Mouse (Mus musculus) lung, embryonic 15.5 days (tissue): ENCODE results near the gene Nat8. TPM values are rescaled to one million over a fixed set of nuclear protein-coding genes. Genes with fewer than 3 reads are reported as not detected.
"Not testable (repeated sequence)": the region's sequence is repeated elsewhere in the genome, so short reads cannot be mapped to it uniquely, and the experiment has no call there.

Experiments used
- ATAC-seq: fragments of 200-750 bp; cut with Nextera tagmentation; 2 replicates; pipeline ENCODE4 v1.8.0; 2017; ENCODE audit warnings: moderate number of reproducible peaks, borderline replicate concordance; ENCODE audit not compliant: low FRiP score, low TSS enrichment; ENCODE audit errors: extremely low read depth
- H3K27ac ChIP-seq: fragments of 300-500 bp; sonication (generic); 2 replicates; pipeline ENCODE4 v1.5.1; 2015; ENCODE audit warnings: moderate library complexity, mild to moderate bottlenecking, inconsistent platforms
- H3K27me3 ChIP-seq: fragments of 300-500 bp; sonication (generic); 2 replicates; pipeline ENCODE4 v1.6.1; 2015; ENCODE audit warnings: inconsistent platforms
- H3K36me3 ChIP-seq: fragments of 300-500 bp; sonication (generic); 2 replicates; pipeline ENCODE4 v1.6.1; 2015; ENCODE audit warnings: inconsistent platforms
- H3K4me1 ChIP-seq: fragments of 300-500 bp; sonication (generic); 2 replicates; pipeline ENCODE4 v1.6.1; 2015; ENCODE audit warnings: inconsistent platforms
- H3K4me2 ChIP-seq: fragments of 300-500 bp; sonication (generic); 2 replicates; pipeline ENCODE4 v1.6.1; 2015; ENCODE audit warnings: inconsistent platforms, mild to moderate bottlenecking, moderate library complexity
- H3K4me3 ChIP-seq: fragments of 300-500 bp; sonication (generic); 2 replicates; pipeline ENCODE4 v1.5.1; 2015; ENCODE audit warnings: mild to moderate bottlenecking, inconsistent platforms
- H3K9ac ChIP-seq: fragments of 300-500 bp; sonication (generic); 2 replicates; pipeline ENCODE4 v1.6.1; 2015; ENCODE audit warnings: inconsistent platforms
- H3K9me3 ChIP-seq: fragments of 300-500 bp; sonication (generic); 2 replicates; pipeline ENCODE4 v1.6.1; 2016; ENCODE audit warnings: inconsistent platforms
- WGBS: fragments of 180-500 bp; shearing (Covaris S2); methylation state at CpG from one replicate; pipeline ENCODE4 v1.1.7; 2015; 5-methylcytosine and 5-hydroxymethylcytosine counted together
- polyA plus RNA-seq: library from polyadenylated mRNA; unstranded; fragments of >200 nt; fragmentation: Nextera tagmentation; extraction: Ambion mirVana; gene quantifications from 2 replicates; pipeline ENCODE4 v1.2.1, GENCODE M21; 2015

The Nat8 gene
- not detected in 2 replicates for polyA plus RNA-seq

GRCm38 (mm10) chr6:85831796-85832321 is at the start of gene Nat8:
Gene Nat8 (minus strand): TSS chr6:85832082.
- Histone ChIP-seq H3K4me3 (no peak within 1 kb of the TSS), H3K9ac (no peak within 1 kb of the TSS), H3K4me2 (no peak within 1 kb of the TSS), H3K9me3 (no peaks in the 10 kb centered on the region), H3K36me3 (no peaks in the 10 kb centered on the region), H3K27ac (no peak within 1 kb of the TSS), H3K4me1 (no peaks in the 10 kb centered on the region), H3K27me3 (no peaks in the 10 kb centered on the region)
- WGBS = 63% methylated on average over 7 of the region's 7 CpGs
- no peak for ATAC-seq

DNA sequence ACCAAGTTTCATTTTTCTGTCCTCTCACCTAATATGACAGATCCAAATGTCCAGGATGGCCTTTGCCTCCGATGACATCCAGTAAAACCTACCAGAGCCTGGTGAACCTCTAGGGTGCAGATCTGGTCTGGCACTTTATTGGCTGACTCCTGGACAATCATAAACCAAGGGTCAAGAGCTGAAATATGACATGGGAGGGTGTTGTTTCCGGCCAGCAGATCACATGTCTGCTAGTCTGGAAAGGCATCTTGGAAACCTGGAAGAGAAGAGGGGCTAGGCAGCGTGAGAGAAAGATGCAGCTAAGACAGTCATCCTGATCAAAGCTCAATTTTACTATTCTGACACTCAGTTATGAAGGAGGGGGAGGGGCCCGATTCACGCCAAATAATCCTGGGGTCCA is 37.1 kb upstream of the Nat8 start, which contains the start of gene Nat8f2:
TSS of gene Nat8f2 (minus strand) at position 153 of the 400 bp plus-strand sequence.
- 63% methylated on average over 5 of the region's 5 CpGs for WGBS
- not testable (repeated sequence) for H3K4me2 ChIP-seq, H3K4me1 ChIP-seq, ATAC-seq, H3K9ac ChIP-seq, H3K9me3 ChIP-seq, H3K36me3 ChIP-seq, H3K4me3 ChIP-seq, H3K27me3 ChIP-seq, H3K27ac ChIP-seq

DNA sequence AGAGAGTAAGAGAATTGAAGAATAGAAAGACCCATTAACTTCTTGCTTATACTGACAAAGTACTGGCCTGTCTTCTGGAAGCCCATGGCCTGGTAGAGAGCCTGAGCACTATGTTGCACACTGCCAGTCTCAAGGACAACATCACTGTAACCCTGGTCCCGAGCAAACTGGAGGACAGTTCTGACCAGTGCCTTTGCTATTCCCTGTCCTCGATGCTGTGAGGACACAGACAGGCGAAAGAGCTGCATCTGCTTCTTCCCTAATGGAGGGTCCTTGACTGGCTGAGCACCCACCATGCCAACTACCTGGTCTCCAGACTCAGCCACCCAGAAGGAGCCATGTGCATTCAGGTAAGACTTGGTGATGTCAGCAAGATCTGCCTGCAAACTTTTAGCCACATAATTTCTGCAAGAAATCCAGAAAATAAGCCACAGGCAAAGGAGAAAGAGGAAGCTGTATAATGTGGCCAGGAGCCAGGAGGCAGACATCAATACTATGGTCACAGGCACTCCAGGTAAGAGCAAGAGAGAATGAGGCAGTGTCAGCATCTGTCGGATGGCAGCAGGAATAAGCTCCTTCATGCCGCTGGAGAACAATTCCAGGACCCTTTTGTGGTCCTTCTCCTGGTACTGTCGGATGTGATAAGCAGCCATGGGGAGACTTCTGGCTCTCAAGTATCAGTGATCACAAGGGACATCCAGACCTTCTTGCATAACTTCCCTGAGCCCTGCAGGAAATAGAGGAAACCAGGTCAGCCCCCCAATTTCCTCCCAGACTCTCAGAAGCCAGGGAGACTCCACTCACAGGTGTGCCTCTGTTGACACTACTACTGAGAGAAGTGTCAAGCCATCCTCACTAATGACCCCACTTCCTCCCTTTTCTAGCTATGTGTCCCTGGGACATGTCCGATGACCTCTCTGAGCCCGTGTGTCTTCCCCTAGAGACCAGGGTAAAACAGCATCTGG is 36.1 kb upstream of the Nat8 start:
- 72% methylated on average over 8 of the region's 8 CpGs for WGBS
- Histone ChIP-seq H3K9me3 (no peaks in the 10 kb centered on the region), H3K4me1 (no peaks in the 10 kb centered on the region), H3K9ac (no peak overlapping the region), H3K4me2 (no peak overlapping the region), H3K27me3 (no peaks in the 10 kb centered on the region), H3K27ac (no peak overlapping the region), H3K4me3 (no peak overlapping the region), H3K36me3 (no peaks in the 10 kb centered on the region)
- no peak for ATAC-seq

DNA sequence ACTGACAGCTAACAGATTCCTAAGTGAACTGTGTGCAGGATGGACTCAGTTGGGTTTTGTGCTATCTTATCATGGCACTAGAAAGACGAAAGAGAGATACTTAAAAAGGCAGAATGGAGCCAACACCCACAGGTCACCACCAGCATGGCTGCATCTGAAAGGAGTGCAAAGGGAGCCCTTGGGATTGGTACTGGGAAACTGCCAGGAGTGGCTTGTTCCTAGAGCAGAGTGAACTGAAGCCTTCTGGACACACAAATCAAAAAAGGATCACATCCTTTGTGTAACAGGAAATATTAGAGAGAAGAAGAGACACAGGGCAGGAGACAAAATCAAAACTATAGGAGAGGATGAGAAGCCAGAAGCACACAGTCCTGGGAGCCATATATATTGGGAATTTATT is 35.1 kb upstream of the Nat8 start:
- ATAC-seq, H3K4me1 ChIP-seq, H3K9me3 ChIP-seq, H3K9ac ChIP-seq, H3K4me2 ChIP-seq, H3K27me3 ChIP-seq, H3K27ac ChIP-seq, H3K36me3 ChIP-seq, H3K4me3 ChIP-seq: not testable (repeated sequence)
- WGBS = 53% methylated on average over 1 of the region's 1 CpGs

DNA sequence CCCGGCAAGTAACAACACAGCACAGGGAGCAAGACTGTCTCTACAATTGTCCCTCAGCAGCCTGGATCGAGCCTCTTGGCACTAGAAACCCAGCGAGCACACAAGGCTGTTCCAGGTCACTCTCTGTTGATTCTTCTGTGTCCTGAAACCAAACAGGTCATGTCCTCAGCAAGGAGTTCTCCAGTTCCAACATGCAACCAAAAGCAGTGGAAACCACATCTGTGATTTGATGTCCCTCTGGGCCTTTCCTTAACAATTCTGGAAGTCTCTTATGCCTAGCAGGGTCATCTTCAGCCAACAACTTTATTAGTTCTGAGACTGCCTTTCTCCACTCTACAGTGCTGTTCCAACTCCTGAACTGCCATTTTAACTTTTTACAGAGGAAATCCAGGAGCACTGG is 34.3 kb upstream of the Nat8 start:
- not testable (repeated sequence) for H3K36me3 ChIP-seq, H3K4me1 ChIP-seq, H3K9me3 ChIP-seq, H3K9ac ChIP-seq, H3K27ac ChIP-seq, ATAC-seq, H3K27me3 ChIP-seq, H3K4me3 ChIP-seq, H3K4me2 ChIP-seq
- 85% methylated on average over 3 of the region's 3 CpGs for WGBS

DNA sequence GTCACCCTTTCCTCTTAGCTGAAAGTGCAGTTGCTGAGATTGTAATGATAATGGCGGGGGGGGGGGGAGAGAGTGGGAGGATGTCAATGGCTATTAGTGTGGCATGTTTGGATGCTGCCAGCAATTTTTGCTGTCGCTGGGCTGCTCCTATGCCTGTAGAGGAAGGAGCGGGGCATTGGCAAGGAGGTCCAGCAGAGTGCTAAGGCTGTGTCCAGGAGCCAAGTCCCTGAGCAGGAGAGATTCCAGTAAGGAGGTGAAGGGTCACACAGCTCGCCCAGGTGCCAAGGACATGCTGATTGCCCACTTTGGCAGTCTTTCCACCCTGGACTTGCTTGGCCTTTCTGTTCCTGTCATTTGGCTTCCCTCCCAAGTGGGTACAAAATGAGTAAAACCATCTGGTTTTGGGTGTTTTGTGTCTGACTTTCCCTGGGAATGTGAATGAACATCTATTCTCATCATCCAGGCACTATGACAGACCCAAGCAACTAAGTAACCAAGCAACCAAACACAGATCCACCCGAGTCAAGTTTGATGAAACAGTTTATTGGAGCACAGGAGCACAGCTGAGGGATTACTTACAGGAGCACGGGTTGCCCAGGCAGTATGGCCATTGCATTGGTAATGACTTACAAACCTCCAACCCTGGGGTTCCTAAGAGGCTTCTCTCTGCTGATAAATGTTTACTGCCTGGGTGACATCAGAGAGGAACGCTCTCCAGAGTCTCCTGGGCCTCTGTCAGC is 33.2 kb upstream of the Nat8 start:
- not testable (repeated sequence) for H3K27me3 ChIP-seq, H3K9ac ChIP-seq, H3K36me3 ChIP-seq, ATAC-seq, H3K4me2 ChIP-seq, H3K27ac ChIP-seq, H3K9me3 ChIP-seq, H3K4me1 ChIP-seq, H3K4me3 ChIP-seq
- WGBS = 53% methylated on average over 5 of the region's 7 CpGs

DNA sequence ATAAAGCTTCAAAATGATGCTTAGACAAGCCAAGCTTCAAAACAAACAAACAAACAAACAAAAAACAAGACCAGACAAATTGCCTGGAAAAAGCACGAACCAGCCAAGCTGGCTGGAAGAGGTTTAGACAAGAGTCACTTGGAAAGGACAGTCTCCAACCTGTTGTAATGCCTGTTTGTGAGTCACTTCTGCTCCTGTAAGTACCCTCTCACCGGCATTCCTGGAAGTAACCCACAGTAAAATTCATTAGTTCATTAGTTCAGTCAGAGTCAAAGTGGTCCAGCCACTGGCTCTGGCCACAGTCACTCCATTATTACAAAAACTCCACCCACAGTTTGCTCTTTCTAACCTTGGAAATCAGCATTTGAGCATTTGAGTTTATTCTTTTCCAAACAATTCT is 32.0 kb upstream of the Nat8 start:
- ATAC-seq = no peak
- H3K4me2 ChIP-seq = no peak overlapping the region
- H3K4me1 ChIP-seq = no peaks in the 10 kb centered on the region
- no peak overlapping the region for H3K27ac ChIP-seq
- no peak overlapping the region for H3K9ac ChIP-seq
- no peak overlapping the region for H3K4me3 ChIP-seq
- H3K36me3 ChIP-seq = no peaks in the 10 kb centered on the region
- no peaks in the 10 kb centered on the region for H3K27me3 ChIP-seq
- H3K9me3 ChIP-seq = no peaks in the 10 kb centered on the region
- 76% methylated on average over 2 of the region's 2 CpGs for WGBS

DNA sequence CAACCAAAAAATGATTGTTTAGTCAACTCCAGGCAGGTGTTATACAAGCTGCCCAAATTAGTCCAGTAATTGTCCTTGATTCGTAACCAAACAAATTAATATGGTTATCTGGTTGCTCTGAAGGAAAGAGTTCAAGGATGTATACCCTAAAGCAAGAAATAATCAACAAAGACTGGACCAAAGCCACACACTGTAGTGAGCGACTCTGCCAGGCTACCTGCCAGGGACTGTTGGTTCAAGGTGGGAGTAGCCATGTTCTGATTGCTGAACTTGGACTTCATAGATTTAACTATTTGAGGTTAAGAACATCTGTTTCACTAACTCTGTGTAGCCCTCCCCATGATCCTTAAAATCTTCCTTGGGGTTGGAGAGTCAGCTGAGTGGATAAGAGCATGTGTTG is 31.3 kb upstream of the Nat8 start:
- 75% methylated on average over 2 of the region's 2 CpGs for WGBS
- H3K4me1 ChIP-seq = no peaks in the 10 kb centered on the region
- no peaks in the 10 kb centered on the region for H3K9me3 ChIP-seq
- no peak overlapping the region for H3K4me3 ChIP-seq
- H3K27ac ChIP-seq = no peak overlapping the region
- H3K27me3 ChIP-seq = no peaks in the 10 kb centered on the region
- H3K36me3 ChIP-seq = no peaks in the 10 kb centered on the region
- H3K9ac ChIP-seq = no peak overlapping the region
- ATAC-seq = no peak
- no peak overlapping the region for H3K4me2 ChIP-seq

DNA sequence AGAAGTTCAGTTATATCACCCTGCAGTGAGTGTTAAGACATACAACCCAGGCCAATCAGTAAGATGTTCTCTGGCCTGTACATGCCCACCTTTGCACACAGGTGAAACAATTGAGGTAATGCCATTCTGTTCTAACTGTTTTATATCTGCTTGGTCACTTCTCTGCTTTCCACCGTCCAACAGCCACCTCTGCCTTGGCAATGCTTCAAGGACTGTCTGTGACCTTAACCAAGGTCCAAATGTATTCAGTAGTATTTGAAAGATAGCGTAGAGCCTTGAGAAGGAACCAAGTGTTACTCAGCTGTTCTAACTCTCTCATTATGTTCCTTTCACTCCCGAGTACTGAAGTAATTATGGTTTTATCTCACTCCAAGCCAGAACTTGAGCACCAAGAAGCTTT is 30.7 kb upstream of the Nat8 start:
- 65% methylated on average over 3 of the region's 3 CpGs for WGBS

DNA sequence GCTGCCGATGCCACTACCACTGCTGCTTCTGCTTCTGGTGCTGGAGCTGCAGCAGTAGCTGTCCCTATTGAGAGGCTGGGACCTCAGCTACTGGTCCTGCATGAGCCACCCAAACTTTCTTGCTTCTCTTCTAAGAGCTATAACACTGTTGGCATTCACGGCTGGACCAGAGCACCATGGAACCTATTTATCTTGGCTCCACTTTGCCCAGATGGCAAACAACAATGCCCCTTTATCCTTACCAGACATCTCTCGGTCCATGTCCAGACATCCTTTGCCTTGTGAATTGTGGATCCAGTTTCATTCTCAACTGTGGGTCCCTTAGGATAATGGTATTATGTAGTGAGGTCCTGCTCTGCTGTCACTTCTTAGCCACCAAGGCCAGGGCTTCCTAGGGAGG is 29.4 kb upstream of the Nat8 start:
- no peak for ATAC-seq
- H3K9me3 ChIP-seq = no peaks in the 10 kb centered on the region
- H3K9ac ChIP-seq = no peak overlapping the region
- no peaks in the 10 kb centered on the region for H3K36me3 ChIP-seq
- 91% methylated on average over 3 of the region's 3 CpGs for WGBS
- no peak overlapping the region for H3K27ac ChIP-seq
- H3K4me2 ChIP-seq = no peak overlapping the region
- H3K27me3 ChIP-seq = no peaks in the 10 kb centered on the region
- H3K4me1 ChIP-seq = no peaks in the 10 kb centered on the region
- H3K4me3 ChIP-seq = no peak overlapping the region

More for the DNA sequence above, 30.7 kb upstream of the Nat8 start:
- Histone ChIP-seq H3K9me3 (no peaks in the 10 kb centered on the region), H3K4me2 (no peak overlapping the region), H3K27ac (no peak overlapping the region), H3K36me3 (no peaks in the 10 kb centered on the region), H3K9ac (no peak overlapping the region), H3K27me3 (no peaks in the 10 kb centered on the region), H3K4me1 (no peaks in the 10 kb centered on the region), H3K4me3 (no peak overlapping the region)
- ATAC-seq = no peak

DNA sequence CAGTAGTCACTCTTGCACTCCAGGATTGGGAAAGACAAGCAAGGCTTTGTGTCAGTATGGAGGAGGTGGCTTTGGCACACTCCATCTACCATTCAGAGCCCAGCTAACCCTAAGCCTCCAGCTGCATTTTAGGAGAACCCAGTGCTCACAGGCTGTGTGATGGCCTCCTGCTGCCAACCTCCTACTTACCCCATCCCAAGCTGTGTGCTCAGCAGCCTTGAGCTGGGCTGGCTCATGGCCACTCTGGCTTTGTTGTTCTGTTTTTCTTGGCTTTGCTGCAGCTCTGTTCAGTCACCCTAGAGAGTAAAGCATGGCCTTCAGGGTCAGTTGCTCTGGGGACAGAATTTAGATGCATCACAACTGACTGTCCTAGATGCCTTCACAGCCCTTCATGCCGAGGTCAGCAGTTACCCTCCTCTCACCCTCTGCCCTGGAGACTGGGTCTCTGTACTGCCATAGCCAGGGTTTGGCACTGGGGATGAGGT is 24.4 kb upstream of the Nat8 start:
- Histone ChIP-seq H3K4me3 (no peak overlapping the region), H3K9me3 (no peaks in the 10 kb centered on the region), H3K9ac (no peak overlapping the region), H3K27ac (no peak overlapping the region), H3K4me1 (no peaks in the 10 kb centered on the region), H3K36me3 (no peaks in the 10 kb centered on the region), H3K27me3 (no peaks in the 10 kb centered on the region), H3K4me2 (no peak overlapping the region)
- WGBS = 72% methylated on average over 1 of the region's 1 CpGs
- 0 out of 2 replicates have a peak, but pooled peaks have one; percentile 49 for ATAC-seq

- Histone ChIP-seq H3K9me3 (no peaks in the 10 kb centered on the region), H3K4me2 (no peak overlapping the region), H3K27me3 (no peaks in the 10 kb centered on the region), H3K36me3 (no peaks in the 10 kb centered on the region), H3K27ac (no peak overlapping the region), H3K9ac (no peak overlapping the region), H3K4me3 (no peak overlapping the region), H3K4me1 (no peaks in the 10 kb centered on the region)
- 74% methylated on average over 3 of the region's 3 CpGs for WGBS
- no peak for ATAC-seq
These were observed 21.6 kb upstream of the Nat8 start for GRCm38 (mm10) chr6:85853481-85853880.
